Mouse (Mus musculus) adrenal gland, postnatal 10 days (tissue): ENCODE measurements around the gene Atf7. TPM values are rescaled to one million over a fixed set of nuclear protein-coding genes. Genes with fewer than 3 reads are reported as not detected.

Experiments
- DNase-seq: peaks from one replicate; pipeline ENCODE4 v3.0.0; 2021; ENCODE audit warnings: mixed read lengths
- total RNA-seq, 2 experiments: library from RNA; stranded (reverse); gene quantifications; 2 replicates each; pipeline ENCODE4 v1.2.3; 2021

Gene Atf7
- total RNA-seq, 2 experiments from 2014 or later = 68.5 to 80.8 TPM

- DNase-seq = peak; percentile 75
Measured at GRCm38 (mm10) chr15:102546677-102547427, 78.4 kb downstream of the Atf7 start.

- DNase-seq = no peak
Measured at GRCm38 (mm10) chr15:102546246-102546645, 79.0 kb downstream of the Atf7 start.

DNA sequence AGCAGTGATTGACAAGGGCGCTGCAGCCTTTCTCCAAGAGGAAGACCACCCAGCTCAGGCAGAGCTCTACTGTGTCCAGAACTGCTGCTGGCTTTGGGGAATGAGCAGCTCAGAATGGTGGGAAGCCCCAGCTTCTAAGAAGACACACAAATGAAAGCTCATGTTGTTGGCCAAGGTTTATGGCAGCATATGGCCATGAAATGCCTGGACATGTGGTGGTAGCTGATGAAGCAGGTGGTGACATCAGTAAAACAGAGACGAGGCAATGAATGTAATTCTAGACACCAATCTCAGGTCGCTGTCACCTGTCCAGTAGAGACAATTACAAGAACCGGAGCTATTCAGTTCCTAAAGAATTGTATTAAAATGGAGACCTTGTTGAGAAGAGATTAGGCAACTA lies 80.5 kb downstream of the Atf7 start:
- DNase-seq = no peak

DNA sequence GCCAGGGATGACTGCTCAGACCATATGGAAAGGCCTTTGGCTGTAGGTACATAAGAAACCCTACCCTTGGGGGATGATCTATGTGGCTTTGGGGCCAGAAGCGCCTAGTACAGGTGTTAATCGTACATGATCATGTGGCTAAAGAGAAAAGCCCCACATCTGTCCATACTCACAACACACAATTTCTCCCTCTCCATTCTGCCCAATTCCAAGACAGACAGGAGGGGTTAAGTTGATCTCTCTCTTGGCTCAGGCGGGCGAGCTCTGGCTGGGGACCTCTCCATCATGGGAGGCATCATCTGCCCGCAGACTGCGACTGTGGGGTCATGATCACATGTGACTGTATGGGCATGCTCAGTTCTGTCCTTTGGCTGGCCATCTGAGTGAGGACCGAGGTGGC lies 91.3 kb downstream of the Atf7 start:
- no peak for DNase-seq

DNA sequence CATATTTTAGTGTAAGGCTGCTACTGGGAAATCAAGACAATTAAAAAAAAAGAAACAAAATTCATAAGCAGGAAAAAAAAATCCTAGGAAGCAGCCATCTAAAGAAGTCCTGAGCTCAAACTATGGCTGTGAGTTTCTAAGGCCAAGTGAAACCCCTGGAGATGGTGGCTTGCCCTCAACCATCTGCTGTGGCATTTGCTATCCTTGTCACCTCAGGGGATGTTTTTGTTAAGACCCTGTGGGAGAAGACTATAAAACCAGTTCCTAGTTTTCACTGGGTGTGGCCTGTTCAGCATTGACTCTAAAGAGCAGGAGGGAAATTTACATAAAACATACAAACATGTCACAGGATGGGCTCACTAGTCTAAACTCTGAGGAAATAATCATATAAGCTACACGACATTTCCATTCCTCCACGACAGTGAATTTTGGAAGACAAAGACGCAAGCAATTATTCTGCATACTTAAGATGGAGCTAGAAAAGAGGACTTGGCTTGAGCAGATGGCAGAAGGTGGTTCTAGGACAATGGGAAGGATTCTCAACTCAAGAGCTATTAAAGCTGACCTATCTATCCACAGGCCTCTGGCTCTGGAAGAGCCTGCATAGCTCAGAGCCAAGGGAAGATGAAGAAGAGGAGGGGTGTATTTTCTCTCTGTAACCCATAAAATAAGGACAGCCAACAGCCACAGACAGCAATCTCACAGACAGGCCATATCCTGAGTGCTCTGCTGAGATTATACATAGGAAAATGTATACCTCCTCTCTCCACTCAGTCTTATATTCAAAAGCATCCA lies 93.0 kb downstream of the Atf7 start:
- DNase-seq = no peak

DNA sequence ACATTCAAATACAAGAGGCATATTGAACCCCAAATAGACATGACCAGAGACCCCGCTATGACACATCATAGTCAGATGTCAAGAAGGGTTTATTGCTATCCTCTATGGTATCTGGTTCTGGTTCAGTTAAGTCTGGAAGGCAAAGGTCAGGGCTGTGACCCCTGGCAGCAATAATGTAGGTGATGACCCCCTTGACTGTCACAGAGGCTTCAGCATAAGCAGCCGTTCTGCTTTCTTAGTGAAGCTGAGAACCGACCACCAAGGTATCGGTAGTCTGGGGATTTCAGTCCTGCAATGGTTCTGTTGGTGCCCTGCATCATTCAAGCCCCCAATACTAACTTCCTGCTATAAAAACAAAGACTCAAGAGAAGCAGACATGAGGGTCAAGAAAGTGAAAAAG lies 93.7 kb downstream of the Atf7 start:
- no peak for DNase-seq

DNA sequence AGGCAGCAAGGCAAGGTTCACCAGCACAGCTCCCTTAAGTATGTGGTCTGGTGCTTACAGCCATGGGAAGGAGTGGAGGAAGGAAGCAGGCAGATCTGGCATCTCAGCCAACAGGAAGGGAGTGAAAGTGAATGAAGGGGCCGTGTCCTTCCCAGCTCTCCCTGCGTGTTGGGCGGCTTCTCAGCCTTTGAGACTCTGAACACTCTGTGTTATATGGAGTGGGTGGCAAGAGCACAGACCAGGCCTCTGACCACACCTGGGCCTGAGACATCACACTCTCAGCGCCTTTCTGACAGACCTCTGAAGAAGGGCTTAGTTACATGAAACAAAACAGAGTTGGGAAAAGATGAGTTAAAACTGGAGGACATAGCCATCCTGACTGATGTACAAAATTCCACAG lies 94.7 kb downstream of the Atf7 start:
- no peak for DNase-seq

- DNase-seq = no peak
Measured at GRCm38 (mm10) chr15:102528396-102528795, 96.9 kb downstream of the Atf7 start.

- no peak for DNase-seq
Measured at GRCm38 (mm10) chr15:102527936-102528335, 97.3 kb downstream of the Atf7 start.

GRCm38 (mm10) chr15:102526111-102527002 lies 98.9 kb downstream of the Atf7 start:
- no peak for DNase-seq

- peak; percentile 85 for DNase-seq
Measured at GRCm38 (mm10) chr15:102524892-102525485, 100.3 kb downstream of the Atf7 start, which contains the start of gene Npff. Npff (minus strand) TSS chr15:102524942.

GRCm38 (mm10) chr15:102521480-102521879 lies 103.8 kb downstream of the Atf7 start:
- no peak for DNase-seq

- no peak for DNase-seq
Measured at GRCm38 (mm10) chr15:102520416-102520815, 104.8 kb downstream of the Atf7 start.

DNA sequence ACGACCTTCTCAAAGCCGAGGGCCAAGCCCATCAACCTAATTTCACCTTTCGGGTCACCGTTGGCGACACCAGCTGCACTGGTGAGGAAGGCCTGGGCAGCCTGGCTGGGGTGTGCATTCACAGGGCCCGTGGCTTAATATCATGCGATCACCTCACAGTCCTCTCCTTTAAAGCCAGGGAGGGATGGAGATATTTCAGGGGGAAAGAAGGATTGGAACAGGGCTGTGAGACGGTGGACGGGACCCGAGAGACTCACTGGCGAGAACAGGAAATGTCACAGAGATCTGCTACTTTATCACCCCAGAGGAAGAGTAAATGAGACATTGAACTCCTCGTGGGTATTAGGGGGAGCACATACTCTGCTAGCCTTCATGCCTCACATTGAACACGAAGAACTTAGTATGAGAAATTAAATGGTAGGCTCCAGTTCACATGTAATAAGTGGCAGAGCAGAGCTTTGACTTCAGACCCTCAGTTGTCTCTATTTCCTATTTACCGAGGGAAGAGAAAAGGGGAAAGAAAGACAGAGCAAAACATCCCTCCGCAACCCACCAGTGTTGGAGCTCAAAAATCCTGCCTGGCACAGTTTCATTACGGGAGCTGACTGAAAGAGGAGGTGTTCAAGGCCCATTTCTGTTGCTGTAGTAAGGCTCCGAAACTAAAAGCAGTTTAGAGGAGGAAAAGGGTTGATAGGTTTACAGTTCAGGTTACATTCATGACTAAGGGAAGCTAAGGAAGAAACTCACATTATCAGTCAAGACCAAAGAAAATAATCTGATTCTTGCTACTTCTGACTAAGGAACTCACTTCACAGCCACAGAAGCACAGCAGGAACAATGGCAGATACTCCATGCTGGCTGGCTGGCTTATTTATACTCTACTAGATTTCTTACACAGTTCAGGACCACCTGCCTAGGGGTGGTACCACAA lies 105.8 kb downstream of the Atf7 start:
- DNase-seq = no peak

GRCm38 (mm10) chr15:102518859-102519201 lies 106.4 kb downstream of the Atf7 start:
- no peak for DNase-seq

GRCm38 (mm10) chr15:102517976-102518858 lies 107.0 kb downstream of the Atf7 start, which contains the start of gene Tarbp2:
Tarbp2 (plus strand) TSS chr15:102518192.
- DNase-seq = peak; percentile 99

GRCm38 (mm10) chr15:102517631-102517975 lies 107.7 kb downstream of the Atf7 start:
- no peak for DNase-seq

- DNase-seq = peak; percentile 80
Measured at GRCm38 (mm10) chr15:102516728-102517404, 108.4 kb downstream of the Atf7 start, which contains the start of gene Map3k12. Map3k12 (minus strand) TSS chr15:102517064.

GRCm38 (mm10) chr15:102516293-102516692 lies 109.0 kb downstream of the Atf7 start:
- DNase-seq = no peak
